Mouse (Mus musculus): ENCODE data around the gene Gm2174. TPM values are rescaled to one million over a fixed set of nuclear protein-coding genes. Genes with fewer than 3 reads are reported as not detected.

Gm2174 gene
- polyA plus RNA-seq, 1 experiment from 2014 or later = 0.61 TPM

DNA sequence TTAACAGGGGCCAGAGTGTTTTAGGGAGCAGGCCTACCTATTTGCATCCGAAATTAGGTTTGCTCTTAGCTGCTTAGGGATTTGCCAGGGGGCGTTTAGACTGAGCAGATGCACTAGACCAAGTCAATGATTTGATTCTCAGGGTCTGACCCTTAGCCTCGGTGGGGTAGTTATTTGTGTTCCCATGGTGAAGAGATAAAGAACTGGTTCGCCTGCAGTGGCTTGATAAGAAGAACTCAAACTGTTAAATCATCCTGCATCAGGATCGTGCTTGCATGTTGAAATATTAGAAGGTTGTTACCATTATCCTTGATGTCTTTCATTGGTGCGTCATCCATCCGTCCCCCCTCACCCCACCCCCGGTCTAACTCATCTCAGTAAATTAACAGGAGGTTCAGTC is 8.6 kb downstream of the Gm2174 start:
- no peaks in the 10 kb centered on the region for H3K36me3 ChIP-seq
- no peaks in the 10 kb centered on the region for H3K4me1 ChIP-seq
- H3K9me3 ChIP-seq = no peaks in the 10 kb centered on the region
- 25% methylated on average over 8 of the region's 8 CpGs for WGBS
- H3K4me3 ChIP-seq = peak overlapping the region; percentile 53
- peak overlapping the region; percentile 19; the same call in 1 of the 2 replicates for H3K9ac ChIP-seq
- H3K27me3 ChIP-seq = no peaks in the 10 kb centered on the region
- H3K27ac ChIP-seq = peak overlapping the region; percentile 81
- peak; percentile 7; the same call in 1 of the 2 replicates for ATAC-seq (ENCODE audit: insufficient number of reproducible peaks, insufficient read depth, low FRiP score, low TSS enrichment)
- H3K4me2 ChIP-seq (replicated peaks) = peak overlapping the region; percentile 52

DNA sequence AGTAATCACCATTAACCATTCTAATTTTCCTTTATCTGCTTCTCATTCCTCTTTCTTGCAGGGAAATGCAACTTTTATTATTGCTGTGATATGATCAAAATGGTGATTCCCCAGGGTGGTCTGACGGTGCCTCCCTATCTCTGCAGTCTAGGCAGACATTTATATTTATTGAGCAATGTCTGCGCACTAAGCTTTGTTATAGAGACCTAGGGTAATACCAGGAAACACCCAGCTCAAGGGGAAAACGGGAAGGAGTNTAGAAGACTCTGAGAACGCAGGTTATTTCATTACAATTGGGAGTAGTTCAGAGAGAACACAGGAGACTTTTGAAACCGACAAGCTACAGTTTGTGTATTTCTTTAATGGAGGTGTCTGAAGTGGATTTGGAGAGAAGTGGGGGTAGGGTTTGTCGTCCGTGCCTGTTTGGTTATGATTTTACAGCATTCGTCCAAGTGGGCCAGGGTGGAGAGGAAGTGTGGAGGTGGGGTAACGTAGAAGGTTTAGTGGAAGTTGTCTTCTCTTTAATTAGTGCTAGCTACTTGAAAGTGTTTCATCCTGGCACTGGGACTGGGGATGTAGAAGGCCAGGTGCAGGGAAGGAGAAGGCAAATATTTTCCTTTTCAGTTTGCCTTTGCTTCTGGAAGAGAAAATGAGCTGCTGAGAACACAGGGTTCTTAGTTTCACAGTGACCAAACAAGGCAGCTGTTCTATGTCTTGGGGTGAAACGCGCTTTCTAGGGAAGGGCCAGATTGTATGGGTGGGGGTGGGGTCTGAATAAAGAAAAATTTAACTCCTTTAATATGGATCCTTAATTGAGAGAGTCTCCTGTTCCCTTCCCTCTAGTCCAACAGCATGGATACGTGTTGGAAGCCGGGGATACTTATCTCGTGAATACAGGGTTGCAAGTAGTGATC is 14.5 kb downstream of the Gm2174 start:
- ATAC-seq (ENCODE audit: insufficient number of reproducible peaks, insufficient read depth, low FRiP score, low TSS enrichment) = no peak
- Histone ChIP-seq H3K27me3 (no peaks in the 10 kb centered on the region), H3K27ac (no peak overlapping the region), H3K36me3 (no peaks in the 10 kb centered on the region), H3K9ac (no peak overlapping the region), H3K9me3 (no peaks in the 10 kb centered on the region), H3K4me1 (no peaks in the 10 kb centered on the region), H3K4me3 (no peak overlapping the region), H3K4me2 (replicated peaks) (no peak overlapping the region)
- WGBS = 68% methylated on average over 14 of the region's 14 CpGs

DNA sequence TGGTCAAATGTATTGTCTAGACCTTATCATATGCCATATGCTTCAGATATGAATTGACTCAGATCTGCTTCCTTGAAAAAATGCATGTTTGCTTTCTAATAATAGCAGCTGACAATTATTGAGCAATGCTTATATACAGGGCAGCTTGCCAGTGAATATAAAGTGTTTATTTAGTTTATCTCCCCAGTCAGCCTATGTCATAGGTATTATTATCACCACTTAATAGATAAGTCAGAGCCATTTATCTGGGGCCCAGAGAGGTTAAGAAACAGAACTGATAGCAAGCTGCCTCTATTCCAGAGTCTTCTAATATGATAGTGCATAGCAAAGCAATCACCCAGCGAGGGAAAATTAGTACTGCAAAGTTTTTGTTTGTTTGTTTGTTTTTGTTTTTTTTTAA is 17.1 kb downstream of the Gm2174 start:
- H3K27ac ChIP-seq = no peak overlapping the region
- no peak for ATAC-seq (ENCODE audit: insufficient number of reproducible peaks, insufficient read depth, low FRiP score, low TSS enrichment)
- no peaks in the 10 kb centered on the region for H3K36me3 ChIP-seq
- H3K4me2 ChIP-seq (replicated peaks) = no peak overlapping the region
- H3K9ac ChIP-seq = no peak overlapping the region
- no peaks in the 10 kb centered on the region for H3K4me1 ChIP-seq
- 94% methylated on average over 1 of the region's 1 CpGs for WGBS
- no peaks in the 10 kb centered on the region for H3K9me3 ChIP-seq
- no peak overlapping the region for H3K4me3 ChIP-seq
- H3K27me3 ChIP-seq = no peaks in the 10 kb centered on the region

DNA sequence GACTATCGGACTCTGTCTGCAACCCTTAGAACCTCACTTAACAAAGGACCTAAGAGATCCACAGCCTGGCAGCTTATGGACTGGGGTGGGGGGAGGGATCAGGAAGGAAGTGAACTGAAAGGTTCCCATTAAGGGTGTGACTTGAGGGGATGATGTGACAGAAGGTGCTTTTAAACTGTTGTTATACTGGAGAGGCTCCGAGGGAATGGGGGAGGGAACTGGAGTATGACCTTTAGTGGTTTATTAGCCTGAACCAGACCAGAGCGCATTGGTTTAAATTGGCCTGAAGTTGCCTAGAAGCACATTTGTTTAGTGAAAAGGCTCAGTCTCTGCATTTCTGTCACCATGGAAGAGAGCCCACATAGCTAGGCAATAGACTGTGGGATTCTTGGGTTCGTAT is 19.9 kb downstream of the Gm2174 start:
- no peaks in the 10 kb centered on the region for H3K9me3 ChIP-seq
- H3K9ac ChIP-seq = no peak overlapping the region
- 57% methylated on average over 4 of the region's 4 CpGs for WGBS
- no peaks in the 10 kb centered on the region for H3K36me3 ChIP-seq
- no peak overlapping the region for H3K4me2 ChIP-seq (replicated peaks)
- H3K4me3 ChIP-seq = no peak overlapping the region
- no peaks in the 10 kb centered on the region for H3K4me1 ChIP-seq
- no peak overlapping the region for H3K27ac ChIP-seq
- no peak for ATAC-seq (ENCODE audit: insufficient number of reproducible peaks, insufficient read depth, low FRiP score, low TSS enrichment)
- H3K27me3 ChIP-seq = no peaks in the 10 kb centered on the region

DNA sequence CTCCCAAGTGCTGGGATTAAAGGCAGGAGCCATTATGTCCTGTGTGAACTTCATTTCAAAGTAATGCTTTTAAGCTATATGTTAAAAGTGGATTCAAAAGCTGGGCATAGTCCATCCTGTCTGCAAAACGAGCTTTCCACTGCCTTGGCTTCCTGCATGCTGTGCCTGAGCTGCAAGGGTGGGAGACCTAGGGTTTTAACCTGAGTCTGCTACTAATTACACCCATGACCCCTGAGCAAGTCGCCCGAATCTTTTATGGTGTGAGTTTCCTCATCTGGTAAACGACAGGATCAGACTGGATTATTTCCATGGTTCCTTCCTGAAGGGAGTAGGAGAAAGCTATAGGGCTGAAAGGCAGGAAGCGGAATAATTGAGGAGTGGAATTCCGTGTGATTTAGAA is 20.7 kb downstream of the Gm2174 start:
- no peaks in the 10 kb centered on the region for H3K9me3 ChIP-seq
- no peaks in the 10 kb centered on the region for H3K4me1 ChIP-seq
- 38% methylated on average over 6 of the region's 6 CpGs for WGBS
- H3K27me3 ChIP-seq = no peaks in the 10 kb centered on the region
- H3K9ac ChIP-seq = no peak overlapping the region
- H3K4me3 ChIP-seq = no peak overlapping the region
- H3K27ac ChIP-seq = no peak overlapping the region
- no peak overlapping the region for H3K4me2 ChIP-seq (replicated peaks)
- H3K36me3 ChIP-seq = no peaks in the 10 kb centered on the region
- no peak for ATAC-seq (ENCODE audit: insufficient number of reproducible peaks, insufficient read depth, low FRiP score, low TSS enrichment)

DNA sequence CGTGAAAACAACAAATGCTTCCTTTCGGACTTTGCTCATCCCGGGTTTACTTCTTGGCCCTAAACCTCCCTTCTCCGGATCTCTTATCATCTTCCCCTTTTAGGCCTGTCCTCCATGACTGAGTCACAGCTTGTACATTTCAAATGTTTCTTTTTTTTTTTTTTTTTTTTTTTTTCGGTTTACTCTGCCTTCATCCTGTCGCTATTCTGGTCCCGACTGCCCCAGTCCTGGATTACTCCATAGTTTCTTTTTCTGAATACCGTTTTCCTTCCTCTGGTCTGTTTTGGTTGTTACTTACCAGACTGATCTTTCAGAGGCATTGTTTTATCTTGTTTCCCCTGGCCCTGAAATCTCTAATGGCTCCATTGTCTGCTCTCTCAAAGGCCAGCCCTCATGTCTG is 26.3 kb downstream of the Gm2174 start:
- 55% methylated on average over 8 of the region's 8 CpGs for WGBS
- H3K9ac ChIP-seq = no peak overlapping the region
- no peak for ATAC-seq (ENCODE audit: insufficient number of reproducible peaks, insufficient read depth, low FRiP score, low TSS enrichment)
- no peak overlapping the region for H3K4me3 ChIP-seq
- H3K27me3 ChIP-seq = no peaks in the 10 kb centered on the region
- H3K4me1 ChIP-seq = no peaks in the 10 kb centered on the region
- H3K4me2 ChIP-seq (replicated peaks) = no peak overlapping the region
- no peaks in the 10 kb centered on the region for H3K9me3 ChIP-seq
- H3K36me3 ChIP-seq = no peaks in the 10 kb centered on the region
- no peak overlapping the region for H3K27ac ChIP-seq

DNA sequence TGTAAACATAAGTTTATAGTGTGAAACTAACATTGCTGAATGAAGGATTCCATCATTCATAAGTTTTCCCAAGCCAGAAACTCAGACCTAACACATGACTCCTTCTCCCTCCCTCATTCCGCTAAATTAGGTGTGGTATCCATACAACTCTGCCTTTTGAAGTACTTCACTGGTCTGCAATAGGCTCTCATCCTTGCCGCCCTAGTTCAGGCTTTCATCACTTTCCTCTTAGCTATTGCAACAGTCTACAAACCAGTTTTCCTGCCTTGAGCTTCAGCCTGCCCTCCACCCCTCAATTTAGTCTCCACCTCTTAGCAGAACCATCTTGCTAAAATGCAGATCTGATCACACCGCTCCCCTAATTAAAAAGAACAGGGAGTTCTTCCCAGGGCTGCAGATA is 29.8 kb downstream of the Gm2174 start:
- no peak for ATAC-seq (ENCODE audit: insufficient number of reproducible peaks, insufficient read depth, low FRiP score, low TSS enrichment)
- H3K9me3 ChIP-seq = no peaks in the 10 kb centered on the region
- H3K36me3 ChIP-seq = no peaks in the 10 kb centered on the region
- no peak overlapping the region for H3K9ac ChIP-seq
- no peaks in the 10 kb centered on the region for H3K4me1 ChIP-seq
- H3K27me3 ChIP-seq = no peaks in the 10 kb centered on the region
- no peak overlapping the region for H3K4me2 ChIP-seq (replicated peaks)
- WGBS = 84% methylated on average over 3 of the region's 3 CpGs
- H3K4me3 ChIP-seq = no peak overlapping the region
- H3K27ac ChIP-seq = no peak overlapping the region

DNA sequence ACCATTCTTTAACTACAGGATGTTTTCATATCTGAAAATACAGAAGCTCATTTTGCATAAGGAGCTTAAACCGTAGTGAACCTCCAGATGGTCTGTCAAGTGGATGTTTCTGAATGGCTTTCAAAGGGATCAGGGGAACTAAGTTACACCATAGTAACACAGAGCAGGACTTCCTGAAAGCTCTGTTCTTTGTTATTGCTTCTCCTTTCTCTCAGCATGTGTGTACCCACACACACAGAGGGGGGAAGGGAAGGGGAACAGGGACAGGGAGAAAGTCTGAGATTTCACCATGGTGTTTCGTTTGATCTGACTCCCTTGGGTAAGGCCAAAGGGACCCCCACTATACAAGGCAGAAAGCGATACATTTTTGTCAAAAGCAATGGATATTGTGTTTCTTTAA is 34.1 kb downstream of the Gm2174 start:
- Histone ChIP-seq H3K27ac (no peak overlapping the region), H3K27me3 (no peaks in the 10 kb centered on the region), H3K4me2 (replicated peaks) (no peak overlapping the region), H3K36me3 (no peaks in the 10 kb centered on the region), H3K9me3 (no peaks in the 10 kb centered on the region), H3K4me3 (no peak overlapping the region), H3K9ac (no peak overlapping the region), H3K4me1 (no peaks in the 10 kb centered on the region)
- 52% methylated on average over 3 of the region's 3 CpGs for WGBS
- no peak for ATAC-seq (ENCODE audit: insufficient number of reproducible peaks, insufficient read depth, low FRiP score, low TSS enrichment)

DNA sequence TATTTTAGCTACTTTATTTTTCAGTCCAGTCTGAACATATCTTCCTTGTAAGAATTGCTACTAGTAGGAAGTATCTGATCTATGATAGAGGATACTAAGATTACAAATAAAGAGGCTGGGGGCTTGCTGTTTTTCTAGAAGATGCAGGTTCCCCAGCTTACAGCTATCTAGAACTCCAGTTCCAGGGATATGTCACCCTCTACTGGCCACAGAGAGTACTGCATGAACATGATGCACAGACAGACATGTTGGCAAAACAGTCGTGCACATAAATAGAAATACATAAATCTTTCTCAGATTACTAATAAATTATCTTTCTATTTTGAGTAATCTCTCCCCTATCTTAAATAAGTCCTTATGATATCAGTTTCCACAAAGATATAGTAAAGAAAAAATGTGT is 42.0 kb downstream of the Gm2174 start:
- no peak for ATAC-seq (ENCODE audit: insufficient number of reproducible peaks, insufficient read depth, low FRiP score, low TSS enrichment)
- Histone ChIP-seq H3K36me3 (no peaks in the 10 kb centered on the region), H3K27me3 (no peaks in the 10 kb centered on the region), H3K4me2 (replicated peaks) (no peak overlapping the region), H3K9me3 (no peaks in the 10 kb centered on the region), H3K27ac (no peak overlapping the region), H3K9ac (no peak overlapping the region), H3K4me3 (no peak overlapping the region), H3K4me1 (no peaks in the 10 kb centered on the region)
- WGBS = 21% methylated on average over 1 of the region's 1 CpGs

DNA sequence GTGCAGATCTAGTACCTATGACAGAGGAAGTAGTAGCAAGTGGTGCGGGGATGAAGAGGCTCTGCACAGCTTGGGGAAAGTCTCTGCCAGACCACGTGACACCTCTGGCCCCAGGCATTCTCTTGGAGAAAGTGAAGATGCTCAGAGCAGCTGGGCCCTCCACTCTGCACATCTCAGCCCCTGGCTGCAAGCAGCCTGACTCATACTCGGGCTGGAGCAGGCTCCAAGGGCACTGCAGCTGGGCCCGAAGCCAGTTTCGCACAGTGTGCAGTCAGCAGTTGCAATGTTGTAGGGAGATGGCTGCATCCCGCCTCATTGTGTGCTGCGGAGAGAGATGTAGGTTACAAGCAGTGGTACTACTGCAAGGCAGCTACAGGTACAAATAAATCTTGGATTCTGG is 49.5 kb downstream of the Gm2174 start:
- H3K27ac ChIP-seq = no peak overlapping the region
- H3K4me3 ChIP-seq = no peak overlapping the region
- H3K9ac ChIP-seq = no peak overlapping the region
- H3K4me1 ChIP-seq = no peaks in the 10 kb centered on the region
- H3K36me3 ChIP-seq = 0 out of 2 replicates have a peak, but pooled peaks cover 1% of the 10 kb centered on the region
- H3K27me3 ChIP-seq = no peaks in the 10 kb centered on the region
- no peak for ATAC-seq (ENCODE audit: insufficient number of reproducible peaks, insufficient read depth, low FRiP score, low TSS enrichment)
- H3K9me3 ChIP-seq = no peaks in the 10 kb centered on the region
- WGBS = 83% methylated on average over 7 of the region's 7 CpGs
- H3K4me2 ChIP-seq (replicated peaks) = no peak overlapping the region
